Mouse (Mus musculus): Measurements from ENCODE around the gene Spata17.
A peak's percentile ranks its signal among the peaks of the same experiment; 100 is the strongest.

Spata17 gene

DNA sequence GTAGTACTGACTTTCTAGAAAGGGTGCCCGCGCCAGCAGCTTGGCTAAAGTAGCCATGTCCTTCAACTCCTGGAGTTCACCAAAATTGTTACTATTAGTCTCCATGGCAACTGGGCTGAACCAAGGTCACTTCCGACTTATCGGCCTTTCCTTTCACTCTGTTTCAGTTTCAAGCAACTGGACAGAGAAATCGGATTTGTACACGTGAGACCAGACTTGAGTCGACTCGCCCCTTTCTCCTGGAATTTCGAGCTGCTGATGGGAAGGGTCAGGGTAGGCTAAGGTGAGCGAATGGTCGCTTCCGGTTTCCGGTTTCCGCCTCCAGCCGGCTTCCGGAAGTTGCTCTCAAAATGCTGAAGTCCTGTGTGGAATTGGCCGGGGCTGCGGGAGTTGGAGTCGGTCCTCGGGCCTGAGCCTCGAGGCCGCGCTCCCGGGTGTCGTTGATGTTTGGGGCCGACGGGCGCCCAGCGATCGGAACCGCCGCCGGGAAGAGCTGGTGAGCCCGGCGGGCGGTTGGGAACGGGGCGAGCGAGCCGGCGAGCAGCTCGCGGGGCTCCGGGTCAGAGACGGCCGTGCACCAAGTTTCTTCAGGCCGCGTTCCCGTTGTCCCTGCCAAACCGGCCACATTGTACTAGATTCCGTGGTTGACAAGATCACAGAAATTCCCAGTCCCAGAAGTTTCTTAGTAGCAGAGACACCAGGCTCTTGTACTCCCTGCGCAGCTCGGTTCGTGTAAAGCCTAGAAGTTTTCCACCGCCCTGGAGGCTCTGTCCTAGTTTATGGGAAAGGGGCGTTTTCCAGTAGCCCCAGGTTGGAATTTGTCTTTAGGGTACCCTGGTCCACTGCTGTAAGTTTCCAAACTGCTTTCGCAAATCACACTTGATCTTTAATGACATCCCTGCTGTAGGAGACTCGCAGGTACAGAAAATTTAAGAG is at the start of gene Spata17, which contains the start of gene Gpatch2:
Gene Spata17, minus strand, starts transcription at position 285 of the 936 bp plus-strand sequence.
Gene Gpatch2, plus strand, starts transcription at position 328 of the 936 bp plus-strand sequence.
- peak; percentile 58; the same call in 1 of the 2 replicates for TF ChIP-seq GATA4 (IDR thresholded peaks at IDR 0.05; ENCODE audit: insufficient replicate concordance, low read length)

DNA sequence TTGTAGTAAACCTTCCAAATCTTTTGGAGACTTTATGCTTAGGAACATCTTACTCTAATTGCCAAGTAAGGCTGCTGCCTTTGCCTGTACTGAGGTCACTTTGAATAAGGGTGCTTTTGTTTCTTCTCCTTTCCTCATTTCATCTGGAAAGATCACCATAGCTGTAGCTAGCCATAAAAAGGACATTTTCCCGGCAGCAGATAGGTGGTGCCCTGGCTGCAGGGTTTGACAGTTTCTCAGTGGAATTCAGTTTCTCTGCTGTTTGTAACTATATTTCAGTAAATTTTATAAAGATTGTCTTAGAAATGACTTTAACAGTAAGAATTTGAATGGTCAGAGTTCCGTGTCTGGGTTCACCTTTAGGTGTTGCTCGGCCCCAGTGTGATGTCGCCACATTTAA is 43.5 kb upstream of the Spata17 start:
- TF ChIP-seq GATA4 (IDR thresholded peaks at IDR 0.05; ENCODE audit: insufficient replicate concordance, low read length): no peak

DNA sequence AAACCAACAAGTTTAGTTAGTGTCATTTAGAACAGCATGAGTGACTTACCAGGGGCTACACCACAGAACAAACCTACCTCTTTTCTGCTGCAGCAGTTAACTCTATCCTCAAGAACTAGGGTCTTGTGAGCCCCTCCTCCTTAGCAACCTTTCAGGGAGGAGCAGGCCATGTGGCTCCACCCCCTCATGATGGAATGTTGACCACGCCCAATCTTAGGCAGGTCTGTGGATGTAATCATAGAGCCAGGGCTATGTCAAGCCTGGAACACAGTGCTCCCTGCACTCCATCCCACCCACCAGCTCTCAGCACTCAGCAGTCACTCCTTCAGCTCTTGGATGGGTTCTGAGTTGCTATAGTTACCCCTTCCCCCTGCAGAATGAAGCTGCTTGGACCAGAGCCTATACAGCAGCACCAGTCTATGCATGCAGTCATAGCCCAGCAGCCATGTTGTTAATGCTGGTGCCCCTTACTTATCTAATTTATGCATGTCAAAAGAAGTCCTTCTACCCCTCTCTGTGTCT is 35.5 kb upstream of the Spata17 start:
- no peak for TF ChIP-seq GATA4 (IDR thresholded peaks at IDR 0.05; ENCODE audit: insufficient replicate concordance, low read length)

DNA sequence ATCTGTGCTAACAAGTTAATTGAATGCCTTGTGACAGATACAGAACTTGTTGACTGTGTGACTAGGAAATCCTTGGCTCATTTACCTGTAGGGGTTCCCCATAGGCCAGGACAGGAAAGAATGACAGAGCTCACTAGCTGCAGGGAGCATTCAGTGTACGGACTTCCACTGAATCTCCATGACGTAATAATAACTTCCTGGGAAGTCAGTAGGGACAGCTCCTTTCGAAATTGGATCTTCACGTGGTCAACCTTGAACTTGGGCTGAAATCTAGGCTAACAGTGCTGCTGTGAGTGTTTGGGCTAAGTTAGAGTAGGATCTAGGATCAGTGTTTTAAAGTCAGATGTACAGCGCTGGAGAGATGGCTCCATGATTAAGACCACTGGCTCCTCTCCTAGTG is 29.5 kb upstream of the Spata17 start:
- no peak for TF ChIP-seq GATA4 (IDR thresholded peaks at IDR 0.05; ENCODE audit: insufficient replicate concordance, low read length)

DNA sequence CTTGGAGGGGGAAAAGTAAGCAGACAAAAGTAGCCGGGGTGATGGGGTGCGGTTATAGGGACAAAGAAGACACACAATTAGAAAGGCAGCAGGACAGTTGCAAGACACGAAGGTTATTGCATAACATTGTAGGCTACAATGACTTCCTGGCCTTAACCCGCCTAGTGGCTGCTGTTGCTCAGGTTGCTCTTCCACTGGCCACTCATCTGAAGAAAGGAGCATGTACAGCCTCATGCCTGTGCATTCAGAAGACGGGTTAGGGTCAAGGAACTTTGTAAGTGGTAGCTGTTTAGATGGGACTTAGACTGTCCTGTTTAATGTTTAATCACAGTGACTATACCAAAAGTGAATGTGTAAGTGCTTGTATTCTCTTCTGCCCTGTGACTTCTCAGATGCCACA is 26.1 kb upstream of the Spata17 start:
- TF ChIP-seq GATA4 (IDR thresholded peaks at IDR 0.05; ENCODE audit: insufficient replicate concordance, low read length): no peak

DNA sequence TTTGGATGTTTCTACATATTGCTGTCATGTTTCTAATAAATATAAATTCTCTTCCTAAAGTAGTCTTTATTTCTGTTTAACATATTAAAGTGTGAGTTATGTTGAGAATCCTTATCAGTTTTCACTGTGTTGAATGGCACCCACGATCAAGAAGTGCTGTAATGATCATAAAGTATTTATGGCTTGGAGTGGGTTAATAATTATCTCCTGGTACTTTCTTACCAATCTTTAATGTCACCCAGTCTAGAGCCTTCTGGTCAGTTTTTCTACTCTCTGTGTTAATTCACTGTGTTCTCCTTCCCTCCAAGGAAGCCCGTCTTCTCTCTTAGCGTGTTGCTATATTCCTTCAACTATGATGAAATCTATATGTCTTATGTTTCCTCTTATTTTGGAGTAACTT is 25.0 kb upstream of the Spata17 start:
- no peak for TF ChIP-seq GATA4 (IDR thresholded peaks at IDR 0.05; ENCODE audit: insufficient replicate concordance, low read length)

DNA sequence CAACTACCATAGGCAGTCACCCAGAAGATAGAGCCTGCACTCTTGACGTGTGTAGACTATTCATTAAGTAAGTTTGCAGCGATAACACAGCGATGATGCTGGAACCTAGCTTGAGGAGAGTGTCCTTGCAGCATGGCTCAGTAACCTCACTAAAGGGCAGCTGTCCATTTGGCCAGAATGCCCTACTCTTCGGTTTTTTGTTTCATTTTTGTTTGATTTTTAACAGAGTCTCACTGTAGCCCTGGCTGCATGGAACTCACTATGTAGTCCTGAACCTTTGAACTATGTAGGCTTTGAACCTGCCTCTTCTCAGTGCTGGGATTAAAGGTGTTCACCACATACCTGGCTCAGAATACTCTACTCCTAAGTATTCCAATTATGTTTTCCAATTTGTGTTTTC is 22.8 kb upstream of the Spata17 start:
- TF ChIP-seq GATA4 (IDR thresholded peaks at IDR 0.05; ENCODE audit: insufficient replicate concordance, low read length): no peak

DNA sequence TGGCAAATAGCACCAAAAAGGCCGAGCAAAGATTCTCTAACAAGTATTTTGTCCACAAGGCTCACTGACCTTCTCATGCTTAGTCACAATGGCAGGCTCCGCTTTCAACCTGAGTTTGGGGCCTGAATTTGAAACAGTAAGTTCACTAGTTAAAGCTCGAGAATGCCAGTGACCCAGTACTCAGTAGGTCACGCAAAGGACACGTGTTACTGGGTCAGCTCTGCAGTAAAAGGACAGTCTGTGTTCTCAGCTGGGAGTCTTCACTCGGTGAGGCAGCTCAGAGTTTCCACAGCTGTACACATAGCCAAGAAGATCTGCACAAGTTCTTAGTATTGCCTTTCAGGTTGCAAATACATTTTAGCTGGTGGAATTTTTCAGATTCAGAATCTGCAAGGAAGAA is 21.0 kb upstream of the Spata17 start:
- no peak for TF ChIP-seq GATA4 (IDR thresholded peaks at IDR 0.05; ENCODE audit: insufficient replicate concordance, low read length)

DNA sequence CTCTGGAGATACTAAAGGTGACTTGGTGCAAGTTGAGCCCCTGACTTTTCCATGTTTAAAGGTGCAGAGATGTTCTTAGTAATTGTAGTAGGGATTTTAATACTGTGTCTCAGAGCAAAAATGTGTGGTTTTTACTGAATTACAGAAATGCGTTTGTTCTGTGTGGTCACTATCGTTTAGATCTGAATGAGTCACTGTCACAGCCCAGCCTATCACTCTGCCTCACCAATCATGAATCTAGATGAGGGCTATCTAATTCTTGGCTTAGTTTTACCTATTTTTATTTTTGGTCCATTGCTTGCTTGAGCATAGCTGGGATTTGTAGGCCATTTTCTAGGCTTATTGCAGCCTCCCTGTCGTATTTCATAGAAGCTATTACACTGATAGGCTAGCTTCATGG is 19.9 kb upstream of the Spata17 start:
- no peak for TF ChIP-seq GATA4 (IDR thresholded peaks at IDR 0.05; ENCODE audit: insufficient replicate concordance, low read length)

DNA sequence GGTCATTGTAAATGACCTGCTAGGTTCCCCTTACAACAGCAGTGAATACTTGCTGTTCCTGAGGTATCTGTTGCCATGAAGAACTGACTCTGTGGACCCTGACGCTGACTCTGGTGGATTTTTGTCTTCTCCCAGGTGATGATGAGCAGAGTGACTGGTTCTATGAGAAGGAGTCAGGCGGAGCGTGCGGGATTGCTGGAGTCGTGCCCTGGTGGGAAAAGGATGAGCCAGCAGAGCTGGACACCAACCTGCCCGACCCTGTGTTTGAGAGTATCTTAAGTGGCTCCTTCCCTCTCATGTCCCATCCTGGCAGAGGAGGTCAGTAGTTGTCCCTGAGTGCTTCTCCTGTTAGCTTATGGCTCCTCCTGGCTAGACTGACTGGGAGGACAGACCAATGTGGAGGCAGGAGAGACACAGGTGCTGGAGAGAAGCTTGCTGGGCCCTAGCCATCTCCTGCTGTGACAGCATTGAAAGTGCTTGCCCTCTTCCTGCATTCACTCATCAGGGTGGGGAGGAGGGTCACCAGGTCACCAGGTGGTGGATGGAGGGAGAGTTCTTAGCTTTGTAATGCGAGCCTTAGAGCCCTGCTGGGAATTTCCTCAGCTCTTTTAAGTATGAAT is 17.8 kb upstream of the Spata17 start:
- no peak for TF ChIP-seq GATA4 (IDR thresholded peaks at IDR 0.05; ENCODE audit: insufficient replicate concordance, low read length)

DNA sequence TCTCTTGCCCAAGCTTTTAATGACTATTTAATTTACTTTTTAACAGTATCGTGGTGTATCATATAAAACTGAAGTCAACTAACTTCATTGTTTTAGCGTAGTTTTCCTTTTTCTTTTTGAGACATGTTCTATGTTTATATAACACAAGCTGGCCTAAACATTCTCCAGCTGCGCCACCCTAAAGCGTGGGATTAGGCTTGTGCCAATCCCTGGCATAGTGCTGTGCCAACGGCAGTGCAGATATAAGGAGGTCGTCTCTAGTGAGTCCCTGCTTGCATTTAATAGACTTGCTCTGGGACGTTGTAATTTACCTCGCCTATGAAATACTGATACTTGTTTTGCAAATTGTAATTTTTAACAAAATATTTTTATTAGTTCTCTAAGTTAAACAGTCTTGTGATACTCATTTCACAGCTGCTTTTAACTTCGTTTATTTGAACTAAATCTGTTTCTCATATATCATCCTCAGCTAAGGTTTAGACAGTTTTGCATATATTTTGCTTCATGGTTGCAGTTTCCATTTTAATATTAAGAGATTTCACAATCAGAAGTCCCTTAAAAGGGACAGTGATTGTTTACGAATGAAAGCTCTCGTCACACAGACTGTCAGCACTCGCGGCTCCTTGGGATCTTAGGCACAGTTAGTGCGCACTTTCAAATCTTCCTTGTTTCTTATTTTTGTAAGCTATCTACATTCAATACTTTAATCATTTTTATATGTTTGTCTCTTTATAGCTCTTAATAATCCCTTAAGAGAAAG is 17.1 kb upstream of the Spata17 start:
- no peak for TF ChIP-seq GATA4 (IDR thresholded peaks at IDR 0.05; ENCODE audit: insufficient replicate concordance, low read length)

DNA sequence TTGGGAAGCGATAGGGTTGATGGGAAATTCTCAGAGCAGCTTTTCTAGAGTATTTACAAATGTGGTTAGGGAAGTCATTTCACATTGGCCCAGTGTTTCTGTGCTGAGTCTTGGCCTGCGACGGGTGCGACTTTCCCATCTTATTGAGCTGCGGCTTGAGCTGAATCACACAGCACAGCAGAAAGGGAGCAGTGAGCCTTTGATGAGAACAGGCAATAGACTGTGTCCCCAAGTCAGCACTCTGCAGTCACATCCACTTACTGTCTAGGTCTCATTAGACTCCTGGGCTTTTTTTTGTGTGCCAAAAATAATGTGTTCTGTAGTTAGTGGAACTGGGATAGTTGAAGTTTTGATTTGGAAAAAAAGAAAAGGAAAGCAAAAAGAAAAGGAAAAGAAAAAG is 15.0 kb upstream of the Spata17 start:
- TF ChIP-seq GATA4 (IDR thresholded peaks at IDR 0.05; ENCODE audit: insufficient replicate concordance, low read length): no peak

DNA sequence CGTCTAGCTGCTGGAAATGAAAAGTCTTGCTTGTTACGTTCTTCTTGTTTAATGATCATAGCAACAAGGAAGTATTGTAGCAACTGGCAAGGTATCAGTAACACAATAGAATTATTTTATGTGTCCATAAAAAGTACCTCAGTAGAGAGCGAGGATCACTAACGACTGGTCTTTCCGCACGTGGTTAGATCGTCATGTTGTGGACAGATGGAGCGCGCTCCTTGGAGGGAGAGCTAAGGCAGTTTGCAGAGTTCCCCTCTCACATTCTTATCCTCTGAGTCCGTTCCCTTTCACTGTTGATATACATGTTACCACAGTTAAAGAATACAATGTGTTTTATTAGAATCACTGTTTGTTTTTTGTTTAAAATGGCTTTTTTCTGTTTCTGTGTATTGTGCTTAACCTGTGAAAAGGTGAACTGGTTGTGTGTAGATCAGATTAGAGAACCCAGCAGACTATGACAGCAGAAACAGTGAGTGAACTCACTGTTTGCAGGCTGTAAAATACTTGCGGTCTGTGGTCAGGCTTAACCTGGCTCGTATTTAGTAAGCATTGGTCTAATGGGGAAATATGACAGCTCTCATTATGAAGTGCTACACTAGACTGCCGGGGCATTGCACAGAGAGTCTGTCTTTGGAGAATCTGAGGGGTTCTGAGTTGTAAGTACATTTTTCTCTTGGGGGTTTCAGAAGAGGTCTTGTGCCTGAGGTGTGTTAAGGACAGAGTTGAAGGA is 13.3 kb upstream of the Spata17 start:
- no peak for TF ChIP-seq GATA4 (IDR thresholded peaks at IDR 0.05; ENCODE audit: insufficient replicate concordance, low read length)

DNA sequence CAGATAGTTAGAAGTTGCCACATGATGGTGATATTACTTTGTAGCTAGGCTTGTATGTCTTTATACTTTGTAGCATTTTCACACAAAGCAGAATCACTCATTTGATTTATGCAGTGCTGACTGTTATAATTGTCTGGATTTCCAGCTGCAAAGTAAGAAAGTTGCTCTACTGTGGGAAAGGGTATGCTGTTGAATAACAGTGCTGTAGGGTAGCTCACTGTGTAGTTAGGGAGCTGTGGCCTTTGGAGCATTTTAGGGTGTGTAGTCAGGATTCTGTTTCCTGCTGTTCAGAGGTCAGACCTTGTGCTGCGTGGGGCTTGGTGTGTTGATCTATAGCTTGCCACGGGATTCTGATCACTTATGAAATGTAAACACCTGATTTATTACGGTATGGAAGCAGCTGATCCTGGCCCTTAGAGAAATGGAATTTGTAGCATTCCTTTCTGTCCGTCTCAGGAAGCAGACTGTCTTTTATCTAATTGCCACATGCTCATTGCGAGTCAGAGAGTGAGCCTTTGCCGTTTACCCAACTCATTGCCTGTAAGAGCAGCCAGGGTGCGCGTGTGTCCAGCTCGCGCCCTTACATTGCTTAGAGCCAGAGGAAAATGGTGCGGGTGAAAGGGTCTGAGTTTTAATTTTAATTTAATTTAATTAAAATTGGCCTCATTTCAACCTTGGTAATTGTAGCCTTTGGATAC is 11.2 kb upstream of the Spata17 start:
- TF ChIP-seq GATA4 (IDR thresholded peaks at IDR 0.05; ENCODE audit: insufficient replicate concordance, low read length): no peak
